Mouse (Mus musculus) bone marrow, adult 2 months (tissue): ENCODE results near the gene Cxcl17.

ENCODE experiments used
- CTCF ChIP-seq: fragments of 200-500 bp; IDR thresholded peaks from 2 replicates; pipeline ENCODE4 v1.5.1; 2011; ENCODE audit warnings: low read length, control low read depth; ENCODE audit not compliant: control insufficient read depth, insufficient read depth
- POLR2A ChIP-seq: fragments of 200-500 bp; IDR thresholded peaks from 2 replicates; pipeline ENCODE4 v1.6.1; 2011; ENCODE audit warnings: low read depth, mild to moderate bottlenecking, control low read depth, low read length, borderline replicate concordance; ENCODE audit not compliant: control insufficient read depth

DNA sequence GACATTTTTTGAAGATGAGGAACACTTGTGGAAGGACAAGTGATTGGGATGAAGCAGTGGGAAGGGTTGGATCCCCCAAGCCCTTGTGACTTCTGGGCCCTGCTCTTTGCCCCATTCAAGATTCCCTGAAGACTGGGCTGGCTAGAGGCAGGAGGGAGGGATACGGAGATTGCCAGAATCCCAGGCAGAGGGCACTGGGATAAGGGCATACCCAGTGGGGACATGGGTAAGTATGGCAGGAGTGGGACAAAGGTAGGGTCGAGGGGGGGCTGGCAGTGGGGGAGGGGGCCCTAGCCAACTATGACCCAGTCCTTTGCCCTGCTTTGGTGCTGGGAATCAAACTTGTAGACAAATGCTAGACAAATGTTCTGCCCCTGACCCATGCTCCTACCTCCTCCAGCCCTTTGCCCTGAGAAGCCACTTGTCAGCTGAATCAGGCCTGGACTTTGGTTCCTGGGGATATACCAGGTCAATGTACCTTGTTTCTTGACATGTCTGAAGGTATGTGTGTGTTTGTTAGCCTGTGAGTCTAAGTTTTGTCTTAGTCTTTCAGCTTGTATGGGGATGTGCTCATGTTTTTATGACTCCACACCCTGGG is 20.7 kb downstream of the Cxcl17 start:
- no peak for TF ChIP-seq POLR2A
- TF ChIP-seq CTCF = no peak
